Mouse (Mus musculus): ENCODE data around the gene Gm20388. TPM values are rescaled to one million over a fixed set of nuclear protein-coding genes. Genes with fewer than 3 reads are reported as not detected.

Gene Gm20388
- polyA plus RNA-seq, 1 experiment: not detected

- H3K27ac ChIP-seq (ENCODE audit: insufficient read depth, low read depth, low read length): no peak overlapping the region
- H3K4me3 ChIP-seq (ENCODE audit: insufficient read depth, low read depth, low read length): no peak overlapping the region
- WGBS: 70% methylated on average over 5 of the region's 5 CpGs
- H3K4me1 ChIP-seq (ENCODE audit: control insufficient read depth, insufficient read depth, low read length): peaks cover 22% of the 10 kb centered on the region
- TF ChIP-seq CTCF (IDR thresholded peaks at IDR 0.05; ENCODE audit: insufficient read depth, low read depth, low read length): no peak
- no peak for TF ChIP-seq POLR2A (IDR thresholded peaks at IDR 0.05; ENCODE audit: insufficient read depth, low read depth, low read length)
Measured at GRCm38 (mm10) chr8:122135494-122135893, 2224.9 kb downstream of the Gm20388 start.

GRCm38 (mm10) chr8:122139784-122140183, 2229.1 kb downstream of the Gm20388 start:
- TF ChIP-seq CTCF (IDR thresholded peaks at IDR 0.05; ENCODE audit: insufficient read depth, low read depth, low read length): peak; percentile 64; the same call in 1 of the 2 replicates
- no peak for TF ChIP-seq POLR2A (IDR thresholded peaks at IDR 0.05; ENCODE audit: insufficient read depth, low read depth, low read length)
- H3K4me1 ChIP-seq (ENCODE audit: control insufficient read depth, insufficient read depth, low read length): peaks cover 26% of the 10 kb centered on the region
- H3K27ac ChIP-seq (ENCODE audit: insufficient read depth, low read depth, low read length): no peak overlapping the region
- no peak overlapping the region for H3K4me3 ChIP-seq (ENCODE audit: insufficient read depth, low read depth, low read length)
- WGBS: 73% methylated on average over 5 of the region's 5 CpGs

DNA sequence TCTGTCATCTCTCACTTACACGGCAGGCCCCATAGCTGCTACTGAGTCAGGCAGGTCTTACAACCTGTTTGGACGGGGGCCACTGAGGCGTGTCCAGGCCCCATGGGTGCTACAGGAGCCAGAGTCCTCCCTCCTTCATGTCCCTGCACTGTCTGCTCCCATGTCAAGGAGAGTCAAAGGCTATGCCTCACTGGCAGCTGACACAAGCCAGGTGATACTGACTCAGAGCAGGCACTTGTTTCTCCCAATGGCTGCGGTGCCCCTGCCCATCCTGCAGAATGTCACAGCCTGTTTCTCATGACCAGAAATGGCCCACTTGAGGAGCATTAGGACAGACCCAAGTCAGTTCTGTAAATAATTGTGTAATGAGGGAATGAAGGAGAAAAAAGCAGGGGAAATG, 2229.8 kb downstream of the Gm20388 start:
- Histone ChIP-seq H3K27ac (ENCODE audit: insufficient read depth, low read depth, low read length) (no peak overlapping the region), H3K4me1 (ENCODE audit: control insufficient read depth, insufficient read depth, low read length) (peaks cover 30% of the 10 kb centered on the region), H3K4me3 (ENCODE audit: insufficient read depth, low read depth, low read length) (no peak overlapping the region)
- 86% methylated on average over 4 of the region's 4 CpGs for WGBS
- TF ChIP-seq POLR2A (IDR thresholded peaks at IDR 0.05; ENCODE audit: insufficient read depth, low read depth, low read length) (no peak), CTCF (IDR thresholded peaks at IDR 0.05; ENCODE audit: insufficient read depth, low read depth, low read length) (no peak)

- Histone ChIP-seq H3K4me3 (ENCODE audit: insufficient read depth, low read depth, low read length) (no peak overlapping the region), H3K27ac (ENCODE audit: insufficient read depth, low read depth, low read length) (no peak overlapping the region), H3K4me1 (ENCODE audit: control insufficient read depth, insufficient read depth, low read length) (peaks cover 34% of the 10 kb centered on the region)
- no peak for TF ChIP-seq CTCF (IDR thresholded peaks at IDR 0.05; ENCODE audit: insufficient read depth, low read depth, low read length)
- TF ChIP-seq POLR2A (IDR thresholded peaks at IDR 0.05; ENCODE audit: insufficient read depth, low read depth, low read length): no peak
- 95% methylated on average over 4 of the region's 4 CpGs for WGBS
Measured at GRCm38 (mm10) chr8:122142428-122142827, 2231.8 kb downstream of the Gm20388 start.

DNA sequence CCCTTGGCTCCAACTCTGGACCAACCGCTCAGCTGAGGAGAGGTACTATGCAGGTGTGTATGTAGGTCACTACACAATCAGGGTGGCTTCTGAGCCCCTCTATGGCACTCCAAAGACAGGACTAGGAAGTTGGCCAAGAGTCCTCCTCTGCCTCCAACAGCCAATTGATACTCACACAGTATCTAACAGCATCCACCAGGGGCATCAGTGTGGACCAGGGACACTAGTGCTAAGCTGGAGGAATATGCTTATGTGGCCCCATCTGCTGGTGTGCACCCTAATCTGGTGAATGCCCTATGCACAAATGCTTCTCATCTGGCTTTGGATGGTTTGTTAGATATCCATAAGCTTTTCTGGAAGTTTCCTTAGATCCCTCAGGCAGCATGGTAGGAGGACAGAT, 2232.6 kb downstream of the Gm20388 start:
- TF ChIP-seq POLR2A (IDR thresholded peaks at IDR 0.05; ENCODE audit: insufficient read depth, low read depth, low read length) (no peak), CTCF (IDR thresholded peaks at IDR 0.05; ENCODE audit: insufficient read depth, low read depth, low read length) (no peak)
- no peak overlapping the region for H3K27ac ChIP-seq (ENCODE audit: insufficient read depth, low read depth, low read length)
- H3K4me1 ChIP-seq (ENCODE audit: control insufficient read depth, insufficient read depth, low read length): peaks cover 34% of the 10 kb centered on the region
- H3K4me3 ChIP-seq (ENCODE audit: insufficient read depth, low read depth, low read length): no peak overlapping the region
- 94% methylated on average over 1 of the region's 1 CpGs for WGBS

GRCm38 (mm10) chr8:122144729-122145311, 2234.2 kb downstream of the Gm20388 start:
- no peak for TF ChIP-seq POLR2A (IDR thresholded peaks at IDR 0.05; ENCODE audit: insufficient read depth, low read depth, low read length)
- TF ChIP-seq CTCF (IDR thresholded peaks at IDR 0.05; ENCODE audit: insufficient read depth, low read depth, low read length): no peak
- Histone ChIP-seq H3K4me3 (ENCODE audit: insufficient read depth, low read depth, low read length) (no peak overlapping the region), H3K27ac (ENCODE audit: insufficient read depth, low read depth, low read length) (peak overlapping the region; percentile 86), H3K4me1 (ENCODE audit: control insufficient read depth, insufficient read depth, low read length) (peaks cover 33% of the 10 kb centered on the region)
- WGBS: 32% methylated on average over 11 of the region's 11 CpGs

DNA sequence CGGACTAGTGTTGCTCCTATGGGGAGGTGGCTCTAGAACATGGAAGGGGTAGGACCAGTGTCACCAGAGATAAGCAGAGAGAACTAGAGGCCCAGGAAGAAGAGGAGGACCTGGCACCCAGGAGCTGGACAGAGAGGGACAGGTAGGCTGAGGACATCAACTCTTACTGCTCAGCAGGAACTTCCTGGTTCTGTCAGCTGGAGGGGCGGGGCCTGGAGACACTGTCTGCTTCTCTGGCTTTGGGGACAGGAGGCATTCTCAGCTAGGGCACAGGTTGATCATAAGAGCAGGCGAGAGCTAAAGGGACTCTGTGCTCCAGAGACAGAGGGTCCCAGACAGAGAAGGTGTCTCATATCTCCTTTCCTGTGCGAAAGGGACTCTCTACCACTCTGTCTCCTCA, 2238.4 kb downstream of the Gm20388 start:
- H3K4me3 ChIP-seq (ENCODE audit: insufficient read depth, low read depth, low read length): no peak overlapping the region
- TF ChIP-seq CTCF (IDR thresholded peaks at IDR 0.05; ENCODE audit: insufficient read depth, low read depth, low read length) (no peak), POLR2A (IDR thresholded peaks at IDR 0.05; ENCODE audit: insufficient read depth, low read depth, low read length) (no peak)
- 91% methylated on average over 4 of the region's 4 CpGs for WGBS
- H3K27ac ChIP-seq (ENCODE audit: insufficient read depth, low read depth, low read length): no peak overlapping the region
- peaks cover 20% of the 10 kb centered on the region for H3K4me1 ChIP-seq (ENCODE audit: control insufficient read depth, insufficient read depth, low read length)

DNA sequence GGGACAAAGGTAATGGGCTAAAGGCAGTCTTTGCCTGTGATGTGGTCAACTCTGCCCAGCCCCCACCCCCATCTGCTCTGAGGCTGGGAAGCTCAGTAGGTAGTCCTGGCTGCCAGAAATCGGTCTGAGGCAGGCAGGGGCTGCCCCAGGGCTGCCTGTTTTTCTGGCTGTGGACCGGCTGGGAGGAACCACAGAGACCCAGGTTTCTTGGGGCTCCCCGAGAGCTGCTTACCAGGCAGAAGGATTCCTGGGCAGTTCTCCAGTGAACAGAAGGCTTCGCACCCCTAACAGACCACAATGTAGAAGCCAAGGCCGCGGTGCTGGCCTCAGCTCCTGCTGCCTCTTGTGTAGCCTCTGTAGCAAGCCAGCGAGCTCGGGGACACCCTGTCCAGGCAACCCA, 2239.0 kb downstream of the Gm20388 start:
- Histone ChIP-seq H3K27ac (ENCODE audit: insufficient read depth, low read depth, low read length) (no peak overlapping the region), H3K4me3 (ENCODE audit: insufficient read depth, low read depth, low read length) (no peak overlapping the region), H3K4me1 (ENCODE audit: control insufficient read depth, insufficient read depth, low read length) (peaks cover 16% of the 10 kb centered on the region)
- 74% methylated on average over 8 of the region's 8 CpGs for WGBS
- no peak for TF ChIP-seq POLR2A (IDR thresholded peaks at IDR 0.05; ENCODE audit: insufficient read depth, low read depth, low read length)
- no peak for TF ChIP-seq CTCF (IDR thresholded peaks at IDR 0.05; ENCODE audit: insufficient read depth, low read depth, low read length)

DNA sequence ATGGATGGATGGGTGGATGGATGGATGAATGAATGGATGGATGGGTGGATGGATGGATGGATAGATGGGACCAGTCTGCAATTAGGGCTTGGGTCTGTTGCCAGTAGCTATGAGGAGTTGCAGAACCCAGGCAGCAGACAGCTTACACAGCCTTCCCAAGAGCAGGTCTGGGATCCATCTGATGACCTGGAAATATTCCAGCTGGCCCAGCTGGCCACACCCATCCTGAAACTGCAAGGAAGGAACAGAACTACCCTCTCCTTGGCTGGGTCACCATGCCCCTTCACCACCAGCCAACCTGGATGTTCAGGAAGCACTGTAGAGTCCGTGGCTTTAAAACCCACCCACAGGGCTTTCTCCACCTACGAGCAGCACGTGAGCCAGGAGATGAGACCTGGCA, 2240.9 kb downstream of the Gm20388 start:
- 77% methylated on average over 3 of the region's 3 CpGs for WGBS
- no peak overlapping the region for H3K27ac ChIP-seq (ENCODE audit: insufficient read depth, low read depth, low read length)

More for the DNA sequence above, 2240.9 kb downstream of the Gm20388 start:
- TF ChIP-seq CTCF (IDR thresholded peaks at IDR 0.05; ENCODE audit: insufficient read depth, low read depth, low read length) (no peak), POLR2A (IDR thresholded peaks at IDR 0.05; ENCODE audit: insufficient read depth, low read depth, low read length) (no peak)
- no peak overlapping the region for H3K4me3 ChIP-seq (ENCODE audit: insufficient read depth, low read depth, low read length)
- peaks cover 13% of the 10 kb centered on the region for H3K4me1 ChIP-seq (ENCODE audit: control insufficient read depth, insufficient read depth, low read length)

Measured in olfactory bulb, adult 2 months (tissue).